Mouse (Mus musculus): ENCODE data around the gene Sh2d4b. TPM values are rescaled to one million over a fixed set of nuclear protein-coding genes. Genes with fewer than 3 reads are reported as not detected.

The Sh2d4b gene
- 10 to 100 TPM; 10.6 to 11.9 TPM for total RNA-seq (2021)

GRCm38 (mm10) chr14:40893196-40893595, at the start of gene Sh2d4b:
TSS of gene Sh2d4b (minus strand) at chr14:40893266.
- intact Hi-C loops (cut with DNase I): no loop called here

DNA sequence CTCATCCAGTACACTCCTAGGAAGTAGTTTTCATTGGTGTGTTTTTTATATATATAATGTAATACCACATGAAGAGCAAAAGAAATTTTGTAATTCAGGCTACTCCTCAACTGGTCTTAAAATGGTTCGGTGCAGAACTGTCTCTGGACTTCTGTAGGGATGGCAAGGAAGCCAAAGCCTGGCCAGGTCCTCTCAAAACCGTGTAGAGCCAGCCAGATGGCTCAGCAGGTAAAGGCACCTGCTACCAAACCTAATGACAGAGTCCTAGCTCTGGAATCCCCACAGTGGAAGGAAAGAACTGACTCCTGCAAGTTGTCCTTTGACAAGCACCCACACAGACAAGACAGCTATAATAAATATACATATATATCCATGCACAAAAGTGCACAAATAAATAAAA, 49.4 kb upstream of the Sh2d4b start:
- intact Hi-C loops (cut with DNase I): no loop called here
- DNase-seq: no peak

More at GRCm38 (mm10) chr14:40893196-40893595, at the start of gene Sh2d4b:
- DNase-seq: no peak

- intact Hi-C loops (cut with DNase I): no loop called here
- no peak for DNase-seq
Observed at GRCm38 (mm10) chr14:40938380-40938987, 45.4 kb upstream of the Sh2d4b start.

GRCm38 (mm10) chr14:40937052-40937451, 44.0 kb upstream of the Sh2d4b start:
- no peak for DNase-seq
- intact Hi-C loops (cut with DNase I): no loop called here

- intact Hi-C loops (cut with DNase I): no loop called here
Observed at GRCm38 (mm10) chr14:40935481-40935880, 42.4 kb upstream of the Sh2d4b start.

DNA sequence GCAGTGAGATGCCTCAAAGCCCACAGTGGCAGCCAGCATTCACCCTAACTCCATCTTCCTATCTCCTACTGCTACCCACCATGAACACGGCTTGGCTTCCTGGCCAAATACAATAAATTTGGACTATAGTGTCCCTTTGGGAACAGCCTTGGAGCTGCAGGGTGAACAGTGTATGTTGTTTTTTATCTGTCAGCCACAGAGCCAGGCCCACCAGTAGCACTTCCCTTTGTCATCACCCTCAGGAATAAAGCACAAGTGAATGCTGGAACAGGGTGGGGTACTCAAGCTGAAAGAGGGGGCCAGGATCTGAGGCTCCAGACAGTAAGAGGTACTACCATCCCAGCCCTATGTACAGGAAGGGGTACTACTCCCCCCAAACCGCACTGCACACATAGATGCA, 42.0 kb upstream of the Sh2d4b start:
- no peak for DNase-seq
- intact Hi-C loops (cut with DNase I): no loop called here

More at GRCm38 (mm10) chr14:40935481-40935880, 42.4 kb upstream of the Sh2d4b start:
- no peak for DNase-seq

DNA sequence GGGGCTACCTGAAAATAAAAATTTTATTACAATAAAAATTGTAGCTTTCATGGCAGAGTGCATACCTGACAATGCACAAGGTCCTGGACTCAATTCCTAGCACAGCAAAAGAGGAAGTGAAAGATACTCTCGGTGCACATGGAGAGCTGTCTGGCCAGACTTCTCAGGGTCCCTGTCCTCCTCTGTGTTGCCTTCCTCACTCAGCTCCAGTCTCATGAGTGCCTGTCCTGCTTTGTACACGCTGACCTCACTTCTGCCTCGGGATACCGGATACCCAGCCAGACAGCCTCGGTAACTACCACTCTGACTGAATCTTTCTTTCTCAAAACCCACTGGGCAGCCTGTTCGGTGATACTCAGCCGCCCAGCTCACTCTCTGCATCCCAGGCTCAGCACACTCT, 40.3 kb upstream of the Sh2d4b start:
- no peak for DNase-seq
- intact Hi-C loops (cut with DNase I): no loop called here

DNA sequence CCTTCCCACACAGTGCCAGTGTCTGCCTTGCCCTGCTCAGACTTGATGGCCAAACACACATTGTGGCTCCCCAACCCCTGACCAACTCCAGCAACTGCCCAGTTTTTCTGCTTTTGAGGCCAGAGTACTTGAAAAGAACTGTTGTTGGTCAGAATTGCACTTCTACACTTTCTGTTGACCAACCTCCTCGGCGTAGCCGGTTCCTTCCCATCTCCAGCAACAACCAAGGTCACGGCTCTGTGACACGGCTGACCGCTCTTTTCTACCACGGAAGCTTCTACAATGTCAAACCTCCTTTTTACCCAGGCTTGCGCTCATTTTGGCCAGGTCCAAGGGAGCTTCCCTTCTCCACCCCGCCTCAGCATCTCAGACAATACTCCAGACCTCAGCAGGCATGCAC, 39.2 kb upstream of the Sh2d4b start:
- intact Hi-C loops (cut with DNase I): no loop called here
- DNase-seq: no peak

GRCm38 (mm10) chr14:40931115-40931829, 38.2 kb upstream of the Sh2d4b start:
- intact Hi-C loops (cut with DNase I): no loop called here
- DNase-seq: no peak

DNA sequence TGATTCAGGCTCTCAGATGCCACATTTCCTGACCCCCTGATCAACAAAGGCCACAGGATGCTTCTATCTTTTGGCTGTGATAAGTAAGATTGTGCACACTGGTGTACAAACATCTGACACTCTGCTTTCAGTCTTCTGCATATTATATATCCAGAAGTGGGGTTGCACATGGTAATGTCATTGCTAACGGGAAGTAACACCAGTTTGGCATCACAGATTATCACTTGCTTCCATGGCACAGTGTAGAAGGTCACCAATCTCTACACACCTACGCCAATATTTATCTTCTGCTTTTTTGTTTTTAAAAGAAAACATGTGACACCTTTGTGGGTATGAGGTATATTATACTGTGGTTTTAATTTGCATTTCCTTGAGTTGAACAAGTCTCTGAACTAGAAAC, 36.9 kb upstream of the Sh2d4b start:
- DNase-seq: no peak
- intact Hi-C loops (cut with DNase I): no loop called here

DNA sequence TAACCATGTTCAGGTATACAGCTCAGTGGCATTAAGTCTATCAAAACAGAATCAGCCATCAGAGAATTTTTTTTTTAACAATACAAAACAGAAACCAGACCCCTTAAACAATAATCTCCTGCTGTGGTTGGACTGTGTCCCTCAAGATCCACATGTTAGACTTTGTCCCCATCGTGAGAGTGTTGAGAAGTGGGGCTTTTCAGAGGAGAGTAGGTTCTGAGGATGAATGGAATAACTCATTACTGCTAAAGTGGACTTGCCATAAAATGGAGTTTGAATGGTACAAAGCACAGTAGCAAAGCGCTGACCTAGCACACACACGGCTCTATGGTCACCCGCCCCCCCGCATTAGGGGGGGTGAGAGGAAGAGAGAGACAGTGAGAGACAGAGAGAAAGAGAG, 35.8 kb upstream of the Sh2d4b start:
- intact Hi-C loops (cut with DNase I): no loop called here
- no peak for DNase-seq

DNA sequence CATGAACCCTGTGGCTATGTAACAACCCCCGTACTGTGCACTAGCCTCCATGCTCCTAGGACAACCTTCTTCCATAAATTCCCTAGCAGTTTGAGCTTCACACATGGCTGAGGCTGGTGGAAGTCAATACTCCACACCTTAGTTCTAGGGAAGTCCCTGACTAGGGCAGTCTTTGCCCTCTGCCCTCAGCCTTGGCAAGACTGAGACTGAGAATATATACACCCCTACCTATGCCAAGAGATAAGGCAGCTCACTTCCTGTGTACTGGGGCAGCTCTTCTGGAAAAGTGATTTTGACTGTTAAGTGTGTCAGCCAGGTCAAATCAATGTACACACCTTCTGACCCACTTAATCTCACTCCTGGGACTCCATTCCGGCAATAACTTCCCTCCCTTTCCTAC, 34.0 kb upstream of the Sh2d4b start:
- no peak for DNase-seq

GRCm38 (mm10) chr14:40924378-40925113, 31.5 kb upstream of the Sh2d4b start:
- intact Hi-C loops (cut with DNase I): no loop called here
- DNase-seq: peak; percentile 30

More for the DNA sequence above, 34.0 kb upstream of the Sh2d4b start:
- intact Hi-C loops (cut with DNase I): no loop called here

DNA sequence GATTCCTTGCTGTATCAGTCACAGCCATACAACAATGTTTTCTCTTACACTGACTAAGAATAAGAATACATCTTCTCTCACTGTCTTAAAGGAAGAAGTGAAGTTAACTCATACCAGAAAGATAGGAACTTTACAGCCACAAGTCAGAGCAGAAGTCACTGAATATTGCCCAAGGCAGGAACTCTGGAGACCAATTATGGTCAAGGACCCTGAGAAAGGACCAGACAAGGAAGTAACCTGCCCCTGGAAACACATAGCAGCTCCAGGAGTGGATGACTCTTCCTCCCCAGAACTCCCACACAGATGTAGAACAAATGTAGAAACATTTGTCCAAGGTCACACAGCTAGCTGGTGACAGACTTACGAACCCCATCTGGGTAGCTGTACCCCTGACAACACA, 28.2 kb upstream of the Sh2d4b start:
- intact Hi-C loops (cut with DNase I): no loop called here
- DNase-seq: no peak

DNA sequence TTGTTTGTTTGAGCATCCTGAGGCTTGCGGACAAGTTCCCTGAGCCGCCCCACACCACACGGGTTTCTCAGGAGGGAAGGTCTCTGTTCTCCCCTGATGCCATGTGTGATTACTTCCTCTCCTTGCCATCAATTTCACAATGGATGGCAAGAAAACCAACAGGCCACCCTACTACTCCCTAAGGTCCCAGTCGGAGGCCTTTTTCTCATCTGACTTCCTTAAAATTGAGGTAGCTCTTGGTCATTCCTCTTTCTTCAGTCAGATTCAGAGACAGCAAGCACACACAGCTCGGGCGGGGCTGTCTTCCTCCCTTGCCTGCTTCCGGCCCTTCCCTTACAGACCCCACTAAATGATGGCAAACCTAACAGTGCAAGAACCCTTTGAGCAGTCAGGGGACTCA, 26.5 kb upstream of the Sh2d4b start:
- intact Hi-C loops (cut with DNase I): loop anchor here (5.0 kb wide), 2 partner anchors 53 to 113 kb away; no protein-coding TSS in a partner anchor
- DNase-seq: no peak

GRCm38 (mm10) chr14:40918477-40918876, 25.4 kb upstream of the Sh2d4b start:
- DNase-seq: no peak
- intact Hi-C loops (cut with DNase I): loop anchor here (5.0 kb wide), 2 partner anchors 54 to 114 kb away; no protein-coding TSS in a partner anchor

GRCm38 (mm10) chr14:40917632-40918031, 24.6 kb upstream of the Sh2d4b start:
- intact Hi-C loops (cut with DNase I): loop anchor here (5.0 kb wide), 2 partner anchors 55 to 115 kb away; no protein-coding TSS in a partner anchor

GRCm38 (mm10) chr14:40916667-40917066, 23.6 kb upstream of the Sh2d4b start:
- DNase-seq: no peak
- intact Hi-C loops (cut with DNase I): loop anchor here (5.0 kb wide), 2 partner anchors 56 to 116 kb away; no protein-coding TSS in a partner anchor

More at GRCm38 (mm10) chr14:40917632-40918031, 24.6 kb upstream of the Sh2d4b start:
- DNase-seq: peak; percentile 90

DNA sequence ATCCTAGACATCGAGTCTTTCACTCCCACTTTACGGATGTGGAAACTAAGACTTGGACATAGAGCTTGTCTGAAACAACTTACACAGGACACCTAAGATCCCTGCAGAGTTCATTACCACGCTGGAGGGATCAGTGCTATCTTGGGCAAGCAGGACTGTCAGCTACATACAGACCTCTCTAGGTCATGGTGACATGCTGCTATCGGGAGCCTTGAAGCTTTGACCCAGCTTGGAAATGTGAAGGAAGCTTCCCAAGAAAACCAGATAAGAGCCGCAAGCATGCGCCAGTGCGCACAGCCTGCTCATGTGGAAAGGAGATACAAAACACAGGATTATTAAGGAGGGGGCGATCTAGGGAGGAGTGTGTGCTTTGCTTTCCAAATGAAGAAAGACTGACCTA, 22.8 kb upstream of the Sh2d4b start:
- intact Hi-C loops (cut with DNase I): loop anchor here (5.0 kb wide), 2 partner anchors 56 to 116 kb away; no protein-coding TSS in a partner anchor
- DNase-seq: no peak

GRCm38 (mm10) chr14:40914701-40915100, 21.6 kb upstream of the Sh2d4b start:
- intact Hi-C loops (cut with DNase I): loop anchor here (5.0 kb wide), 2 partner anchors 58 to 118 kb away; no protein-coding TSS in a partner anchor
- DNase-seq: no peak

GRCm38 (mm10) chr14:40913709-40914108, 20.6 kb upstream of the Sh2d4b start:
- DNase-seq: no peak
- intact Hi-C loops (cut with DNase I): no loop called here

All from left cerebral cortex, postnatal 4 days (tissue).